In genomic region chr17:23631241-23631640, GRCm38 (mm10) we compare ENCODE assay signal across 16 mouse cellular contexts. TPM values are rescaled to one million over a fixed set of nuclear protein-coding genes. Genes with fewer than 3 reads are reported as not detected.
"Had no signal": no experiment of that assay in that cellular context is flagged by ENCODE, and none has a peak within 500 bp of the region (broad histone marks: within the 10 kb centered on the region; RNA-seq: fewer than 3 reads in every experiment).

No protein-coding gene starts in this region.

- H3K27ac ChIP-seq: left cerebral cortex, adult 2 months; liver, embryonic 15.5 days; midbrain, embryonic 15.5 days; stomach, postnatal 0 days had no signal

- H3K4me2 ChIP-seq: liver, embryonic 15.5 days had no signal

- H3K4me3 ChIP-seq: left cerebral cortex, adult 2 months; liver, embryonic 15.5 days; midbrain, embryonic 15.5 days had no signal

- H3K27me3 ChIP-seq: midbrain, embryonic 15.5 days had no signal

- H3K9me3 ChIP-seq: liver, embryonic 15.5 days; midbrain, embryonic 15.5 days had no signal

- H3K36me3 ChIP-seq: liver, embryonic 15.5 days; midbrain, embryonic 15.5 days had no signal

- ATAC-seq: intestine, postnatal 0 days; lung, postnatal 0 days; midbrain, embryonic 15.5 days had no signal

- H3K4me1 ChIP-seq: midbrain, embryonic 15.5 days had no signal

- DNase-seq: kidney, adult 8-10 months; kidney, postnatal 10 days; lung, adult 2 months; lung, postnatal 36 days had no signal

- H3K9ac ChIP-seq: liver, embryonic 15.5 days; midbrain, embryonic 15.5 days had no signal

RNA-seq across cellular contexts. Expression of gene Mmp25, which starts 13.8 kb away (rescaled TPM):
- polyA plus RNA-seq: liver, embryonic 11.5 days had no signal

RNA-seq across cellular contexts. Expression of gene Bicdl2, which starts 29.1 kb away (rescaled TPM):
- total RNA-seq: layer of hippocampus, postnatal 25 days; left cerebral cortex, adult 2 months; left cerebral cortex, postnatal 14 days; megakaryocyte progenitor cell, adult 5-6 weeks; neutrophil, adult 5-6 weeks had no signal
- polyA plus RNA-seq: liver, embryonic 15.5 days; midbrain, embryonic 15.5 days; neural tube, embryonic 11.5 days had no signal

RNA-seq across cellular contexts. Expression of gene Zscan10, which starts 30.6 kb away (rescaled TPM):
- total RNA-seq: layer of hippocampus, postnatal 25 days; left cerebral cortex, adult 2 months; left cerebral cortex, postnatal 14 days; megakaryocyte progenitor cell, adult 5-6 weeks; neutrophil, adult 5-6 weeks had no signal
- polyA plus RNA-seq: intestine, postnatal 0 days; liver, embryonic 15.5 days; lung, postnatal 0 days; midbrain, embryonic 15.5 days; neural tube, embryonic 11.5 days had no signal

RNA-seq across cellular contexts. Expression of gene Zfp13, which starts 32.0 kb away (rescaled TPM):
- total RNA-seq: neutrophil, adult 5-6 weeks had no signal
